In genomic region chr15:63484910-63485309, GRCm38 (mm10) we compare ENCODE assay signal across 17 mouse cellular contexts.
A peak's percentile ranks its signal among the peaks of the same experiment; 100 is the strongest.
DNase-seq lines count a peak whose midpoint lies in the region; ATAC-seq and TF ChIP-seq lines count a peak whose summit lies in the region.
"Had no signal": no experiment of that assay in that cellular context is flagged by ENCODE, and none has a peak within 500 bp of the region (broad histone marks: within the 10 kb centered on the region; RNA-seq: fewer than 3 reads in every experiment).

No protein-coding gene starts in this region.

- no peak for TF ChIP-seq CTCF in embryonic fibroblast, embryonic 13.5 days (IDR thresholded peaks at IDR 0.05; ENCODE audit: borderline replicate concordance, insufficient read depth, low read length)

- H3K36me3 ChIP-seq in heart, embryonic 12.5 days, result no peaks in the 10 kb centered on the region
- no peaks in the 10 kb centered on the region for H3K36me3 ChIP-seq in limb, embryonic 13.5 days
- no peaks in the 10 kb centered on the region for H3K36me3 ChIP-seq in limb, embryonic 10.5 days
- H3K36me3 ChIP-seq in stomach, embryonic 14.5 days (ENCODE audit: control insufficient read depth, insufficient read depth, low read length), result no peaks in the 10 kb centered on the region
- no peaks in the 10 kb centered on the region for H3K36me3 ChIP-seq in midbrain, embryonic 16.5 days (ENCODE audit: control insufficient read depth, insufficient read depth, low read length)
- H3K36me3 ChIP-seq: forebrain, embryonic 12.5 days; G1E; liver, embryonic 13.5 days had no signal

- H3K9ac ChIP-seq in heart, embryonic 12.5 days, result no peak overlapping the region
- H3K9ac ChIP-seq in limb, embryonic 13.5 days, result no peak overlapping the region
- H3K9ac ChIP-seq in stomach, embryonic 14.5 days (replicated peaks; ENCODE audit: low read depth, low read length), result no peak overlapping the region
- H3K9ac ChIP-seq in midbrain, embryonic 16.5 days (ENCODE audit: low read depth, low read length), result no peak overlapping the region
- H3K9ac ChIP-seq: forebrain, embryonic 12.5 days; liver, embryonic 13.5 days had no signal

- H3K27ac ChIP-seq in heart, embryonic 12.5 days (ENCODE audit: poor library complexity, severe bottlenecking), result peak overlapping the region; percentile 82
- H3K27ac ChIP-seq in limb, embryonic 13.5 days, result peak overlapping the region; percentile 58; the same call in 1 of the 2 replicates
- H3K27ac ChIP-seq in limb, embryonic 10.5 days, result no peak overlapping the region
- H3K27ac ChIP-seq in embryonic fibroblast, embryonic 13.5 days (ENCODE audit: insufficient read depth, low read length), result peak overlapping the region; percentile 73
- peak overlapping the region; percentile 17; the same call in 1 of the 2 replicates for H3K27ac ChIP-seq in stomach, embryonic 14.5 days (ENCODE audit: low read length)
- no peak overlapping the region for H3K27ac ChIP-seq in midbrain, embryonic 16.5 days (ENCODE audit: low read length)
- H3K27ac ChIP-seq: forebrain, embryonic 12.5 days; liver, embryonic 13.5 days had no signal

- 65% methylated on average over 5 of the region's 5 CpGs for WGBS in heart, embryonic 12.5 days
- WGBS in limb, embryonic 13.5 days, result 77% methylated on average over 5 of the region's 5 CpGs
- WGBS in limb, embryonic 10.5 days, result 81% methylated on average over 5 of the region's 5 CpGs
- 45% methylated on average over 5 of the region's 5 CpGs for WGBS in stomach, embryonic 14.5 days
- WGBS in midbrain, embryonic 16.5 days, result 73% methylated on average over 5 of the region's 5 CpGs

- ATAC-seq in heart, embryonic 12.5 days (ENCODE audit: insufficient number of reproducible peaks, low FRiP score), result no peak
- no peak for ATAC-seq in limb, embryonic 13.5 days (ENCODE audit: low FRiP score, low read depth)
- no peak; the same call in 1 of the 2 replicates for ATAC-seq in stomach, embryonic 14.5 days (ENCODE audit: insufficient number of reproducible peaks, insufficient read depth, low FRiP score, low read depth)
- ATAC-seq in midbrain, embryonic 16.5 days, result no peak

- no peaks in the 10 kb centered on the region for H3K9me3 ChIP-seq in heart, embryonic 12.5 days (replicated peaks)
- no peaks in the 10 kb centered on the region for H3K9me3 ChIP-seq in limb, embryonic 13.5 days
- no peaks in the 10 kb centered on the region for H3K9me3 ChIP-seq in limb, embryonic 10.5 days (replicated peaks)
- H3K9me3 ChIP-seq in stomach, embryonic 14.5 days (ENCODE audit: control insufficient read depth, low read depth, low read length), result no peaks in the 10 kb centered on the region
- no peaks in the 10 kb centered on the region for H3K9me3 ChIP-seq in midbrain, embryonic 16.5 days (replicated peaks; ENCODE audit: control insufficient read depth, low read length, poor library complexity, severe bottlenecking)
- H3K9me3 ChIP-seq: forebrain, embryonic 12.5 days; G1E; liver, embryonic 13.5 days; megakaryocyte, embryonic 14.5 days had no signal

- intact Hi-C loops in heart, postnatal 14 days (cut with DNase I), result no loop called here

- no peak overlapping the region for H3K4me2 ChIP-seq in heart, embryonic 12.5 days
- H3K4me2 ChIP-seq in limb, embryonic 13.5 days (replicated peaks), result no peak overlapping the region
- H3K4me2 ChIP-seq in stomach, embryonic 14.5 days (replicated peaks; ENCODE audit: low read depth, low read length), result no peak overlapping the region
- H3K4me2 ChIP-seq in midbrain, embryonic 16.5 days (ENCODE audit: low read length), result no peak overlapping the region
- H3K4me2 ChIP-seq: forebrain, embryonic 12.5 days; liver, embryonic 13.5 days had no signal

- H3K4me3 ChIP-seq in heart, embryonic 12.5 days, result no peak overlapping the region
- no peak overlapping the region for H3K4me3 ChIP-seq in limb, embryonic 13.5 days
- H3K4me3 ChIP-seq in limb, embryonic 10.5 days, result no peak overlapping the region
- H3K4me3 ChIP-seq in embryonic fibroblast, embryonic 13.5 days (ENCODE audit: insufficient read depth, low read length), result no peak overlapping the region
- H3K4me3 ChIP-seq in stomach, embryonic 14.5 days (ENCODE audit: low read depth, low read length), result no peak overlapping the region
- H3K4me3 ChIP-seq in midbrain, embryonic 16.5 days (ENCODE audit: low read depth, low read length), result no peak overlapping the region
- H3K4me3 ChIP-seq: forebrain, embryonic 12.5 days; liver, embryonic 13.5 days; megakaryocyte, embryonic 14.5 days had no signal

- TF ChIP-seq POLR2A in embryonic fibroblast, embryonic 13.5 days (IDR thresholded peaks at IDR 0.05; ENCODE audit: low read depth, low read length), result no peak

- H3K27me3 ChIP-seq in heart, embryonic 12.5 days (replicated peaks), result no peaks in the 10 kb centered on the region
- H3K27me3 ChIP-seq in limb, embryonic 13.5 days, result no peaks in the 10 kb centered on the region
- H3K27me3 ChIP-seq in limb, embryonic 10.5 days (ENCODE audit: low read depth, poor library complexity, severe bottlenecking), result no peaks in the 10 kb centered on the region
- no peaks in the 10 kb centered on the region for H3K27me3 ChIP-seq in stomach, embryonic 14.5 days (ENCODE audit: control insufficient read depth, insufficient read depth, low read length)
- no peaks in the 10 kb centered on the region for H3K27me3 ChIP-seq in midbrain, embryonic 16.5 days (ENCODE audit: control insufficient read depth, insufficient read depth, low read depth, low read length)
- H3K27me3 ChIP-seq: forebrain, embryonic 12.5 days; liver, embryonic 13.5 days; megakaryocyte, embryonic 14.5 days had no signal

- no peak for DNase-seq in heart, postnatal 14 days
- no peak for DNase-seq in limb, embryonic 10.5 days (ENCODE audit: low spot score)
- DNase-seq in cerebellum, adult 18-20 months, result no peak
- DNase-seq: adrenal gland, postnatal 14 days; cerebellum, postnatal 14 days; kidney, adult 18-20 months; liver, embryonic 13.5 days; retina, postnatal 1 day; thymus, adult 18-20 months had no signal

- peaks cover 4% of the 10 kb centered on the region for H3K4me1 ChIP-seq in heart, embryonic 12.5 days (replicated peaks)
- H3K4me1 ChIP-seq in limb, embryonic 13.5 days, result peaks cover 10% of the 10 kb centered on the region; the same call in 1 of the 2 replicates
- no peaks in the 10 kb centered on the region for H3K4me1 ChIP-seq in limb, embryonic 10.5 days
- peaks cover 2% of the 10 kb centered on the region; the same call in 1 of the 2 replicates for H3K4me1 ChIP-seq in embryonic fibroblast, embryonic 13.5 days (ENCODE audit: control insufficient read depth, insufficient read depth, low read length)
- H3K4me1 ChIP-seq in stomach, embryonic 14.5 days (ENCODE audit: control insufficient read depth, insufficient read depth, low read length), result no peaks in the 10 kb centered on the region
- no peaks in the 10 kb centered on the region for H3K4me1 ChIP-seq in midbrain, embryonic 16.5 days (ENCODE audit: control insufficient read depth, insufficient read depth, low read length)
- H3K4me1 ChIP-seq: forebrain, embryonic 12.5 days; liver, embryonic 13.5 days had no signal

Comparison
In these comparisons a context has a peak if more than half of its experiments do, and no peak if none do; other contexts are left out.
1. H3K27ac ChIP-seq: peak in heart, embryonic 12.5 days (single experiment), limb, embryonic 13.5 days (single experiment), embryonic fibroblast, embryonic 13.5 days (single experiment) and stomach, embryonic 14.5 days (single experiment); none in limb, embryonic 10.5 days (single experiment) and midbrain, embryonic 16.5 days (single experiment).